Comparison of ENCODE assay signal across 15 mouse cellular contexts in the genomic region with DNA sequence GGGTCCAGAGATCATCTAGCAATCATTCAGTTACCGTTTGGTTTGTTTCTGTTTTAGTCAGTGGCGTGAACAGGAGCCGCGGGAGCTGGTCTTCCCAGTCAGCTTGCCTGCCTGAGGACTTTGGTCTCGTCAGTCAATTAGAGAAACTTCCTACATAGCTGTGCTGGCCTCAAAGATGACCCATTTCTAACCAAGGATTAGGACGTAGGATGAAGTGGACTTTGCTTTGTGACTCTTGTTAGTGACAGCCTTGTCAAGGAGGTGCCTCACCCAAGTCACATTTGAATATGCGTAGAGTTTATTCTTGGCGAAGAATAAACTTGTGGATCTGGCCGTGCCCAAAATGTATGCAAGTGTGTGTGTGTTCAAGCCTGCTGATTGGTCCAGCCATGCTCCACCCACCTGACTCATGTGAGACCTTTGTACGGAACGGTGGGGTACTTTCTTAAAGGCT.
A peak's percentile ranks its signal among the peaks of the same experiment; 100 is the strongest.
DNase-seq lines count a peak whose midpoint lies in the region; ATAC-seq and TF ChIP-seq lines count a peak whose summit lies in the region.
"Had no signal": no experiment of that assay in that cellular context is flagged by ENCODE, and none has a peak within 500 bp of the region (broad histone marks: within the 10 kb centered on the region; RNA-seq: fewer than 3 reads in every experiment).

No protein-coding gene starts in this region.

- H3K27ac ChIP-seq in liver, embryonic 12.5 days = no peak overlapping the region
- H3K27ac ChIP-seq in liver, embryonic 11.5 days (ENCODE audit: low read depth, low read length) = peak overlapping the region; percentile 64
- H3K27ac ChIP-seq in stomach, postnatal 0 days (replicated peaks) = peak overlapping the region; percentile 70

- no peaks in the 10 kb centered on the region for H3K9me3 ChIP-seq in liver, embryonic 12.5 days (replicated peaks)
- H3K9me3 ChIP-seq in liver, embryonic 11.5 days (ENCODE audit: control insufficient read depth, low read length) = no peaks in the 10 kb centered on the region
- H3K9me3 ChIP-seq in stomach, postnatal 0 days (ENCODE audit: control insufficient read depth, low read length) = no peaks in the 10 kb centered on the region
- H3K9me3 ChIP-seq: heart, embryonic 12.5 days had no signal

- 0 out of 2 replicates have a peak, but pooled peaks cover 7% of the 10 kb centered on the region for H3K4me1 ChIP-seq in liver, embryonic 12.5 days
- H3K4me1 ChIP-seq in liver, embryonic 11.5 days (replicated peaks; ENCODE audit: control insufficient read depth, insufficient read depth, low read length) = no peaks in the 10 kb centered on the region
- H3K4me1 ChIP-seq in stomach, postnatal 0 days (replicated peaks; ENCODE audit: control insufficient read depth, insufficient read depth) = peaks cover 3% of the 10 kb centered on the region; the same call in 1 of the 2 replicates

- peak; percentile 21 for DNase-seq in liver
- peak; percentile 59 to 76 for DNase-seq in kidney, adult 8-10 months
- DNase-seq in liver, embryonic 11.5 days (ENCODE audit: low spot score) = no peak
- DNase-seq in stomach, postnatal 0 days (ENCODE audit: low spot score) = peak; percentile 87
- no peak for DNase-seq in left cerebral cortex, postnatal 36 days (ENCODE audit: low spot score in 2 of 2)
- DNase-seq in frontal cortex, postnatal 36 days (ENCODE audit: low spot score in 2 of 2) = no peak
- DNase-seq: cerebellum, adult 11 months; cerebellum, postnatal 36 days; gastrocnemius, postnatal 25 days; right cerebral cortex, postnatal 14 days had no signal

- WGBS in liver, embryonic 12.5 days (ENCODE audit: insufficient replicate concordance) = 65% methylated on average over 11 of the region's 11 CpGs
- WGBS in liver, embryonic 11.5 days = 74% methylated on average over 11 of the region's 11 CpGs
- WGBS in stomach, postnatal 0 days = 61% methylated on average over 11 of the region's 11 CpGs

- no peak overlapping the region for H3K4me3 ChIP-seq in liver, embryonic 12.5 days
- H3K4me3 ChIP-seq in liver, embryonic 11.5 days (ENCODE audit: low read depth, low read length) = no peak overlapping the region
- H3K4me3 ChIP-seq in stomach, postnatal 0 days (ENCODE audit: low read depth, low read length) = no peak overlapping the region
- H3K4me3 ChIP-seq: heart, embryonic 12.5 days had no signal

- H3K27me3 ChIP-seq in liver, embryonic 12.5 days (replicated peaks) = no peaks in the 10 kb centered on the region
- no peaks in the 10 kb centered on the region for H3K27me3 ChIP-seq in liver, embryonic 11.5 days (replicated peaks; ENCODE audit: control insufficient read depth, insufficient read depth, low read length)
- H3K27me3 ChIP-seq in stomach, postnatal 0 days (ENCODE audit: control insufficient read depth, insufficient read depth, low read length) = no peaks in the 10 kb centered on the region
- H3K27me3 ChIP-seq: heart, embryonic 12.5 days had no signal

- no peak for TF ChIP-seq EP300 in stomach, postnatal 0 days (optimal IDR thresholded peaks at IDR 0.05)

- H3K4me2 ChIP-seq in liver, embryonic 12.5 days = no peak overlapping the region
- H3K4me2 ChIP-seq in liver, embryonic 11.5 days = no peak overlapping the region
- no peak overlapping the region; the same call in 1 of the 2 replicates for H3K4me2 ChIP-seq in stomach, postnatal 0 days (replicated peaks; ENCODE audit: low read depth)
- H3K4me2 ChIP-seq: heart, embryonic 12.5 days had no signal

- H3K9ac ChIP-seq in liver, embryonic 12.5 days = no peak overlapping the region
- no peak overlapping the region for H3K9ac ChIP-seq in liver, embryonic 11.5 days (ENCODE audit: low read depth, low read length)
- H3K9ac ChIP-seq in stomach, postnatal 0 days (ENCODE audit: low read length) = no peak overlapping the region
- H3K9ac ChIP-seq: heart, embryonic 12.5 days had no signal

- intact Hi-C loops in left cerebral cortex, postnatal 36 days (cut with DNase I) = no loop called here

- no peak for TF ChIP-seq CTCF in stomach, postnatal 0 days (IDR thresholded peaks at IDR 0.05; ENCODE audit: low read depth)

- no peak for ATAC-seq in liver, embryonic 12.5 days
- no peak for ATAC-seq in liver, embryonic 11.5 days (replicated peaks; ENCODE audit: low FRiP score)
- peak; percentile 85 for ATAC-seq in stomach, postnatal 0 days (ENCODE audit: low FRiP score, low TSS enrichment)
- no peak for ATAC-seq in activated CD4-positive, CD25-positive, alpha-beta regulatory T cell, adult 4 months
- ATAC-seq: forebrain, embryonic 16.5 days; midbrain, embryonic 16.5 days had no signal

- H3K36me3 ChIP-seq in liver, embryonic 12.5 days = no peaks in the 10 kb centered on the region
- H3K36me3 ChIP-seq in liver, embryonic 11.5 days (ENCODE audit: control insufficient read depth, insufficient read depth, low read length) = no peaks in the 10 kb centered on the region
- H3K36me3 ChIP-seq in stomach, postnatal 0 days (ENCODE audit: control insufficient read depth, insufficient read depth, low read length) = no peaks in the 10 kb centered on the region
- H3K36me3 ChIP-seq: heart, embryonic 12.5 days had no signal

Comparison
In these comparisons a context has a peak if more than half of its experiments do, and no peak if none do; other contexts are left out.
1. DNase-seq: peak in liver (single experiment), kidney, adult 8-10 months (2 of 2) and stomach, postnatal 0 days (single experiment); none in liver, embryonic 11.5 days (single experiment), left cerebral cortex, postnatal 36 days (0 of 2) and frontal cortex, postnatal 36 days (0 of 2).